Mouse (Mus musculus): Measurements from ENCODE around the gene Irf3.
A peak's percentile ranks its signal among the peaks of the same experiment; 100 is the strongest.

The Irf3 gene

GRCm38 (mm10) chr7:44997231-44997939 lies at the start of gene Irf3:
Gene Irf3 (plus strand): TSS chr7:44997648.
- peak; percentile 98 for DNase-seq

DNA sequence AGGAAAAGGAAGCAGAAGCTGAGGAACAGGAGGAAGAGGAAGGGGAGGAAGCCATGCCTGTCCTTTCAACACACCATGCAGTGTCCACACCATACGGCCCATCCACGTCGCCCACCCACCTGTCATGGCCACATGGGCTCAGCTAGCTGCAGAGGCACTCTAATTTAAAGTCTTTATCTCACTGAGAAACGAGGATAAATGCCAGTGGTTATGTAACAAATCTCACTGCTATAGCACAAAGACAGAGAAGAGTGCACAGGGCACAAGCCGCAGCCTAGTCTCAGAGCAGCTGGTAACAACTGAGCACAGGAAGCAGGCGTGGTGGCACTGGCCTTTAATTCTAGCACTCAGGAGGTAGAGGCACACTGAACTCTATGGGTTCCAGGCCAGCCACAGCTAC lies 47.5 kb upstream of the Irf3 start:
- no peak for DNase-seq

GRCm38 (mm10) chr7:44951960-44952359 lies 45.5 kb upstream of the Irf3 start:
- no peak for DNase-seq

DNA sequence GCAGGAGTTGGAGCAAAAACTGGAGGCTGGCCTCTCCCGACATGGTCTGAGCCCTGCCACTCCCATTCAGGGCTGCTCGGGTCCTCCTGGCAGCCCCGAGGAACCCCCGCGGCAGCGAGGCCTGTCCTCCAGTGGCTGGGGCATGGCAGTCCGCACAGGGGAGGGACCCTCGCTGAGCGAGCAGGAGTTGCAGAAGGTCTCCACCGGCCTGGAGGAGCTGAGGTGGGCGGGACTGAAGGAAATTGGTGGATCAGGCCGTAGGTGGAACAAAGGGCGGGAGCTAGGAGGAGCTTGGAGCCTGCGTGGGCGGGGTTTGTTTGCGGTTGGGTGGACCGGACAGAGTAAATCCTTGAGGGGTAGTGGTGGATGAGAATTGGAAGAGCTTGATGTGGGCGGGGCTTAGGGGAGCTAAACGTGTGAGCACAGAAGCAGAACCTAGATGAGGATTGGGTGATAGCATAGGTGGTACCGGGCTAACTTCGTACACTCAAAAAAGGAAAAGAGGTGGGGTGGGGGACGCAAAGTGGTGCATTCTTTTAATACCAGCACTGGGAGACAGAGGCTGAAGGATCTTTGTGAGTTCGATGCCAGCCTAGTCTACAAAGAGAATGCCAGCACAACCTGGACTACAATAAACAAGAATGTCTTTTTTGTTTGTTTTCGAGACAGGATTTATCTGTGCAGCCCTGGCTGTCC lies 44.7 kb upstream of the Irf3 start:
- DNase-seq = peak; percentile 39

DNA sequence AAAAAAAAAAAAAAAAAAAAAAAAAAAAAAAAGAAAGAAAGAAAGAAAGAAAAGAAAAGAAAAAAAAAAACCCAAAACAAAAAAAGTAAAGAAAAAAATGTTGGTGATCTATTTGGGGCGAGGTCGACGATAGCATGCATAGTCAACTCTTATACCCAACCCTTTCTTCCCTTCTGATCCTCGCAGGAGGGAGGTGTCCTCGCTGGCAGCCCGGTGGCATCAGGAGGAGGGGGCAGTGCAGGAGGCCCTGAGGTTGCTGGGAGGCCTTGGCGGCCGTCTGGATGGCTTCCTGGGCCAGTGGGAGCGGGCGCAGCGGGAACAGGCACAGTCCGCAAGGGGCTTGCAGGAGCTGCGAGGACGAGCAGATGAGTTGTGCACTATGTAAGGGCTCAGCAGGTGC lies 43.9 kb upstream of the Irf3 start:
- DNase-seq = no peak

GRCm38 (mm10) chr7:44954091-44954885 lies 43.2 kb upstream of the Irf3 start:
- DNase-seq = no peak

- no peak for DNase-seq
Observed at GRCm38 (mm10) chr7:44955628-44956027, 41.8 kb upstream of the Irf3 start.

DNA sequence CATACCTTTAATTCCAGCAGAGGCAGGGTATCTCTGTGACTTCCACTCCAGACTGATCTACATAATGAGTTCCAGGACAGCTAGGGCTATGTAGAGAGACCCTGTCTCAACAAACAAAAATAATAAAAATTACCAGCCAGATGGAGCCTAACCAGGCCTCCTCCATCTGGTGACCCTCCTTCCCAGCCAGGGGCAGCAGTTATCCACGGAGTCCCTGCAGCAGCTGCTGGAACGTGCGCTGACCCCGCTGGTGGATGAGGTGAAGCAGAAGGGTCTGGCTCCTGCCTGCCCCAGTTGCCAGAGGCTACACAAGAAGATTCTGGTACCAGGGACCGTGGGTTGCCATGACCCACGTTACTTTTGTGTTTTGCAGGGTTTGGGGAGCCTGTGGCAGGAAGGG lies 41.2 kb upstream of the Irf3 start:
- DNase-seq = no peak

DNA sequence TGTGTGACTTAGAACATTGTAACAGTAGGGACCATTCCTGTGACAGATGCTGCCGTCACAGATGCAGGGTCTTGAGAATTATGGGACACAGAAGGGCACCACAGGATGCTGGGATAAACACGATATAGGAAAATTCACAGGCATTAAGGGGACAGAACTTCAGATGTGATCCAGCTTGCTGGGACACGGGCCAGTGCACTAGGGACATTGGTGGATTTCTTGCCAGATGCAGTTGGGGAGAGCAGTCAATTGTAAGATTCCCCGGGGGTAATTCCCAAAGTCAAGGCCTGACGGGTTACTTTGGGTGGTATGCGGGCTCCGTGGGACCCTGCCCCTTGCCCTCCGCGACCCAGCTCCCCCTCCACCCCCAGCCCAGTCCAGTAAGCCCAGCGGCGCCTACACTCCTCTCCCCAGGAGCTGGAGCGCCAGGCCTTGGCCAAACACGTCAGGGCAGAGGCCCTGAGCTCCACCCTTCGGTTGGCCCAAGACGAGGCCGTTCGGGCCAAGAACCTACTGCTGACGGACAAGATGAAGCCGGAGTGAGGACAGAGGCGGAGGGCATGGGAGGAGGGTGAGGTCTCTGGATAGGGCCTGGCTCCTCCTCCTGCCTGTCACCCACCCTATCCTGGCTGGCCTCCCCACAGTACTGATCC lies 40.1 kb upstream of the Irf3 start:
- no peak for DNase-seq

DNA sequence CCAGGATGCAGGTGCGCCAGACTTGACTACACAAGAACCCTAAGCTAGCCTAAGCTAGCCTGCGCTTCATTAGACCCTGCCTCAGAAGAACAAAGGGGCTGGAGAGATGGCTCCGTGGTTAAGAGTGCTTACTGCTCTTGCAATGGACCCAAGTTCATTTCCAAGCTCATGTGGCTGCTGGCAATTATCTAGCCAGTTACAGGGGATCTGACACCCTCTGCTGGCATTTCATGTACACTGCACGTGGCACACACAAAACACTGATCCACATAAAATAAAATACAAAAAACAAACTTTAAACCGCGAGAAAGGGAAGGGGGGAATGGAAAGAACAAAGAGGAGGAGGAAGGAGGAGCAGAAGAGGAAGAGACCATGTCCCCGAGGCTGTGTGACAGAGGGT lies 39.2 kb upstream of the Irf3 start:
- peak; percentile 34 for DNase-seq

DNA sequence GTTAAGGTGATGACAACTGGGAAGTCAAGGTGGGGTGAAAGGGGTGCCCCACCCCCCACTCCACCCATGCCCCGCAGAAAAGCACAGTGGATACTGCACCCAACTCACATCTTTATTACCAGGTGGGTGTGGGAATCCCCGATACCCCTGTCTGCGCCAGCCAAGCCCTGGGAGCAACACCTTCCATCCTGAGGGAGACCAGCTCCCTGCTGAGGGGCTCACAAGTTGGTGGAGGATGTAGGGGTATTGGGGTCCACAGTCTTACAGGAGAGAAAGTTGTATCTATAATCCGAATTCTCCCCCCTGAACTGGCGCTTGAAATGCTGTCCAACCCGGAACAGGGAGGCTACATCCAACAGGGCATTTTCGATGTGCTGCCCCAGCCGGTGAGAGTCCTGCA lies 38.2 kb upstream of the Irf3 start:
- no peak for DNase-seq

GRCm38 (mm10) chr7:44959874-44960511 lies 37.5 kb upstream of the Irf3 start:
- DNase-seq = no peak

DNA sequence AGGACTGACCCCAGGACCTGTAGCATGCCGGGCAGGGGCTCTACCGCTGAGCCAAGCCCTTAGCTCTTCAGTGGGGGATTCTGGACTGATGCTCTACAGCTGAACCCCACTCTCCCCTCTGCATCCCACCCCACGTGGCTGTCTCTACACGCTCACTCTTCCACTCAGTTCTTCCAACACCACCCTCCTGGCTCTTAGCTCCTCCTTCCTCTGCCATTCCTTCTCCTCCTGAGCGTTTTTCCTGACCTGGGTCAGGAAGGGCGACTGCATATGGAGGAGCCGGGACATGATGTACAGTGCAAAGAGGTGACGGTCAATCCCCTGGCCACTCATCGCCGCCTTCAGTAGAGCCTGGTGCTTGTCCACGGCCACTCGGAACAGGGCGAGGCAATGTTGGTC lies 36.9 kb upstream of the Irf3 start:
- DNase-seq = no peak

DNA sequence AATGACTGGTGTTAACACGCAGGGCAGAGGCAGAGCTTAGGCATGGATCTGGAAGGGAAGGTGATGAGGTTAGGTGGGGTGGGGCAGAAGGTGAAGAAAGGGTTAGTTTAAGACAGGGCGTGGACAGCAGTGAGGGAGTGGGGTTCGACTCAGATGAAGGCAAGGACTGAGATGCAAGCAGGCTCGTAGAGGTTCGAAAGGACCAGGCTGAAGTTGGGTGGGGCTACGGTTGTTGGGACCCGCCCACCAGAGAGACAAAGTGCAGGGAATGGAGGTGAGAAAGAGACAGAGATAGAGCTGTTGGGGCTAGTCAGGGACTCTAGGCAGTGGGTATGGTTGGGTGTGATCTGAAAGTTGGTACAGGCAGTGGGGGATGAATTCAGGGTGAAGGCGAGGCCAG lies 35.1 kb upstream of the Irf3 start:
- no peak for DNase-seq

- DNase-seq = no peak
Observed at GRCm38 (mm10) chr7:44962831-44963230, 34.6 kb upstream of the Irf3 start.

DNA sequence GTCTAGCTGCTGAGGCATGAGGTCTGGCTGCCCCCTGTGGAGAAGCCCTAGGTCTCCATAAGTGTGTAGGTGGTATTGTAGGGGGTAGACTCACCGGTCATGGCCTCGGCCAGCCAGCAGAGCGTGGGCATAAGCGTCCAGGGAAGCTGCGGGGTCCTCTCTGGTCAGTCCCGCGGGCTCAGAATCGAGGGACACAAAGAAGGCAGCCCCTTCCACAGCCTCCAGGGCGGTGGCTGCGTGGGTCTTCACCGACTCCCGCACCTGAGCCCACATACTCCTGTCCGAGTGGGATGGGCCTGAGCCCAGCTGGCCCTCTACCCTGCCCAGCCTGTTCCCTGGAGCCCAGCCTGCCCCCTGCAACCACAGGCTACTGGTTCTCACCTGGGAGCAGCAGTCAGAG lies 32.5 kb upstream of the Irf3 start:
- DNase-seq = no peak

DNA sequence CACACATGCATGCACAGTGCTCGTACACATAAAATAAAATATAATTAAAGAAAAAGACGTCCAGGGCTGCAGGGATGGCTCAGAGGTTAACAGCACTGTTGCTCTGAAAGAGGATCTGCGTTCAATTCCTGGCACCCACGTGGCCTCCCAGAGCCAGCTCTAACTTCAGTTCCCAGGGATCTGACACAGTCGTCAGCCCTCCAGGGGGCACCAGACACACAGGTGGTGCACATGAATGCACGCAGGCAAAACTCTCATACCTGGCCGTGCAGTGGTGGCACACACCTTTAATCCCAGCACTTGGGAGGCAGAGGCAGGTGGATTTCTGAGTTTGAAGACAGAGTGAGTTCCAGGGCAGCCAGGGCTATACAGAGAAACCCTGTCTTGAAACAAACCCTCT lies 31.5 kb upstream of the Irf3 start:
- peak; percentile 38 for DNase-seq

DNA sequence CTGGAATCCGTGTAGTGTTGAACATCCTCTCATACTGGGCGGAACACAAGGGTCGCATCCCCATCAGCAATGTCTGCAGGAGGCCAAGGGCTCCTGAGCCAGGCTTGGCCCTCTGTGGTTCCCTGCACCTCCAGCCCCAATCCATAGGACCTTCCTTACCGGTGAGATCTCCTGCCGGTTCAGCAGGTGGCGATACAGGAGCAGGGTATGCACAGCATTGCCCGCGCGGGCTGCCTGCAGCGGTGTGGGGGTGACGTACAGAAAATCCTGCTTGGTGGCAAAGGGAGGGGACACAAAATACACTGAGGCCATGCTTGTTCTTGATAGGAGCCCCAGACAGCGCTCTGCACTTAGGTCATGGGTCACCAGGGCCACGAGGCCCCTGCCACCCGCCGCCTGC lies 30.8 kb upstream of the Irf3 start:
- no peak for DNase-seq

- DNase-seq = peak; percentile 73
Observed at GRCm38 (mm10) chr7:44970231-44970691, 27.2 kb upstream of the Irf3 start.

DNA sequence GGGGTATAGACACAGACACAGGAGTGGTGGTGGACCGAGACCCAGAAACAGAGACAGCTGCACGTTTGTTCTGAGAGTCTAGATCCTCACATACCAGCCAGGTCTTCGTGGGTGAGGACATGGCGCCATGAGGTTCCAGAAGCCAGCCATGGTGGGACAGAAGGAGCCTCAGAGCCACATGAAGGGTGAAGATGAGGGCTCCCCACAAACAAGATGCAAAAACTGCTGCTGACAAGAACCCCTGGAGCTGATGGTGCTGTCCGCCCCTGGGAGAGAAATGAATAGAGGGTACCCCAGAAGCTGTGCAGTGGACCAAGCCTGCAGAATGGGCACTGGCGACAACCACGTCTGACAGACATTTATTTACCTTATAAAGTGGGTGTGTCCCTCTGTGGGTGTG lies 26.3 kb upstream of the Irf3 start:
- DNase-seq = no peak

DNA sequence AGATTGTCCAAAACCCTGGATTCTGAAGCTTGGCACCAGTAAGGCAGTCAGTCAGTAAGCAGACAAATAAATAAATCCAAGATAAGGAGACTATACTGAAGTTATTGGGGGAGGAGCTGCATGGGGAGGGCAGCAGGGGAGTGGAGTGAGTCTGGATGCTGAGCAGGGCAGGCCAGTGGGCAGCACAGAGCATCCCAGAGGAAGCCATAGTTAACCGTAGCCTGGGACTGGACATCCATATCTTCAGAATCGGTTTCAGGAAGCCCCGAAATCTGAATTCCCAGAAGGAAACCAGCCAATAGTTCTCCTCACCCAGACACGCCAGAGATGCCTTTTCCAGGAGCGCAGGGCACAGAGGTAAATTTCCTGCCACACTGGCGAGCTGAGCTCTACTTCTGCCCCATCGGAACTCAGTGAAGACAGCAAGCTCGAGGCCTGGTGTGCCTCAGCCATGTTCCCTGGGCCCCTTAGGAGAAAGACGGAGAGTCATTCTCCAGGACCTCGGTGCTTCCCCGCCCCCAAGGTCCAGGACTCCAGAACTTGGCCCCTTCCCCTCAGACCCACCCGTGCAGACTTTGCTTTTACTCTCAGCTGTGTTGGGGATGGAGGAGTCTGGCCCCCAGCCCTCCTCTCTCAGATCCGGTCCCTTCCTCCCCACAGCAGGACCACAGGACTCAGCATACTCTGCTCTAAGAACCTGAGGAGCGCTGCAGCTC lies 23.9 kb upstream of the Irf3 start:
- no peak for DNase-seq
